Mouse (Mus musculus): ENCODE measurements at regions not wholly inside any gene's neighbourhood (a gene's known extent, or its start where the extent isn't known, plus 50 kb on each side); places are given as distances from the start of the nearest gene placed in this dataset.
A peak's percentile ranks its signal among the peaks of the same experiment; 100 is the strongest.
"Not testable (repeated sequence)": the region's sequence is repeated elsewhere in the genome, so short reads cannot be mapped to it uniquely, and the experiment has no call there.

DNA sequence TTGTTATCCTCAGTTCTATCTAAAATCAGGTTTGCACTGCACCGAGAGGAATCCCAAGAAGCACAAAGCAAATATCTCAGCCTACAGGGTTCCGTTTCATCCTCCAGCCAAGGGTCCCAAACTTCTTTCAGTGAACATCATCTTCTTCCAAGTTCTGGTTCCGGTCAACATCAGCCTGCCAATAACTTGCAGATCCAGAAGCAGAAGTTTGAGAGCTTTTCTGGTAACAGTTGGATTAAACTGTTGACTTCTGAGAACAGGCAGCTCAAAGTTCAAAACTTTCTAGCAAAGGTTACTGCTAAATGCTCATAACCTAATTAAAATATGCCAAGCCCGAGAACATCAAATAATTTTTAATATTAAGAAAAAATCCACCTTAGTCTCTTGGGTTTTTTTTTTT lies 237.0 kb upstream of the Gm37988 start:
- 87% methylated on average over 4 of the region's 4 CpGs for WGBS

DNA sequence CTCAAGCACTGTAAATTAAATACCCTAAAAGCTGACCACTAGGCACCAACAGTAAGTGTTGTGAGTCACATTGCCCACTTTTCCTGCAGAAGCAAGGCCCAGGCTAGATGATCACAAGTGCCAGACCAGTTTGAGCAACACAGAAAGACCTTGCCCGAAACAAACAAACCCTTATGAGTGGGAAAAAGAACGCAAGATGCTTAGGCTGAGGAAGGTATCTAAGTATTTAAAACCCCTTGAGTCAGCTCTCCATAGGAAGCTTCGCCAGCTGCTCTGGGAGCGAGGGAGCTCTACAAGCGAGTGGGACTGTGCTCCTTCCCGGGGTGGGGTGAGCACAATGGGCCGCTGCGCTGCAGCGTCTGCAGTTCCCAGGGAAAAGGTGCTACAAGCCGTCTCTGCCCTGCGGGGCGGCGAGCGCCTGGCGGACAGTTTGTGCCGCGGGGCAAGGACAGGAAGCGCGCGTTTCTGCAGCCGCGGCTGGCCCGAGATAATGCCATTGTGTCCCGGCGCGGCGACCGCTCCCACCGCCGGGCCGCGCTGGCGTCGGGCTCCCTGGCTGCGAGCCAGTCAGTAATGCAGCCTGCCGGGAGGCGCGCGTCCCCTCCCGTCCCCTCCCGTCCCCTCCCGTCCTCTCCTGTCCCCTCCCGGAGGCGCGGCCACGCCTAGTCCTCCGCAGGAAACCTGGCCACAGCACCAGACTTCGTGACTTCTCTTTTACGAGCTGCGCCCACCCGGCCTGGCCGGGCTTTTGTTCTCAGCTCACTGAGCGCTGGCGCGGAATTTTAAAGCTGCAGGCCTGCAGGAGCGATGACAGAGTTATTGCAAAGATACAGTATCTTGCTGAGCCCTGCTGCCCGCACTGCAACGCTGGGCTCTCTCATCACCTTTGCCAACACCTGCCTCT lies 236.1 kb upstream of the Gm37988 start:
- 1% methylated on average over 56 of the region's 58 CpGs for WGBS
- DNase-seq (ENCODE audit: low read depth, low spot score): peak; percentile 37

More for the DNA sequence above, 237.0 kb upstream of the Gm37988 start:
- DNase-seq (ENCODE audit: low read depth, low spot score): no peak

DNA sequence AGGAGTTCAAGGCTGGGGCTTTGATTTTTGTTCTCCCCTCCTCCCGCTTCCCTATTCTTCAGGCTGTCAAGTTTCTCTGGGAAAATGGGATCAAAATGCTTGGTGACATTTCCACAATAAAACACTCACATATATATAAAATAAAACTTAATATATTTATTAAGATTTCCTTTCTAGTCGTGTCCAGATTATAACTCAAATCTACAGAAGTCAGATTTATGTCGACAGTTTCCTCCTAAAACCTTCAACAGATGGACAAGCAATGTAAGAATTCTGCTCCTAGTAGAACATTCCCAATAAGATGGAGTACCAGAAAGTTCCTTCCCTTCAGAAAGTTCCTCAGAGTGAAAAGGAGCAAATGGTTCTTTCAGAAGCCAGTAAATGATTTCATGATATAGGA lies 235.4 kb upstream of the Gm37988 start:
- DNase-seq (ENCODE audit: low read depth, low spot score): no peak
- 75% methylated on average over 3 of the region's 3 CpGs for WGBS

DNA sequence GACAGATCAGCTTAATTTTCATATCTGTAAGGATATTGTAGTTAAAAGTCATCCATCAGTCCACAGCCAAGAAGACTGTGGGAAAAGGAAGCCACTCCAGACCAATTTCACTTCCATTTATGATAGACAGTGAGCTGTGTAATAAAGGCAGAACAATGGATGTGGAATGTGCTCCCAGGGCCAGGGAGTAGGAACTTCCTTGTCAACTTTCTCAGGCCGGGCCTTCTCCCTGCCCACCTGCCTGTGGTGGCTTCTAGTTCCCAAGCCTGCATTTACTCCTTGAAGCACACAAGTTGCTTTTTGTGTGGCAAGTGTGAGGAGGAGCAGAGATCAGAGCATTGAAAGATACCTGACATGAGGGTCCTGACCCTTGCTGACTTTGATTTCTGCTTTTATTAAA lies 233.6 kb upstream of the Gm37988 start:
- DNase-seq (ENCODE audit: low read depth, low spot score): no peak
- 12% methylated on average over 1 of the region's 1 CpGs for WGBS

DNA sequence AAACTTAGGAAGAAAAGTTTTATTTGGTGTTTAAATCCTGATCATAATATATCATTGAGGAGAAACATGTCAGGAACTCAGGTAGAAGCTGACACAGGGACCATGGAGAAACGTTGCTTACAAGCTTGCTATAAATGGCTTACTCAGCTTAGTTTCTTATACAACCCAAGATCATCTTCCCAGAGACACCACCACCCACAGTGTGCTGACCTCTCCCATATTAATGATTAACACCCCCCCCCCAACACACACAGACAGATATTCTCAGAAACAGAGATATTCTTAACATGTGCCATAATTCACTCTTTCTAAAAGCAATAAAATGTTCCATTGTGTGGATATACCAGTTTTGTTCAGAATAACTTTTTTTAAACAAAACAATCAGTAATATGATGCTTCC lies 230.7 kb upstream of the Gm37988 start:
- no peak for DNase-seq (ENCODE audit: low read depth, low spot score)
- 13% methylated on average over 1 of the region's 1 CpGs for WGBS

- DNase-seq (ENCODE audit: low read depth, low spot score): no peak
These were observed 225.2 kb upstream of the Gm37988 start for GRCm38 (mm10) chr1:4582534-4582933.

DNA sequence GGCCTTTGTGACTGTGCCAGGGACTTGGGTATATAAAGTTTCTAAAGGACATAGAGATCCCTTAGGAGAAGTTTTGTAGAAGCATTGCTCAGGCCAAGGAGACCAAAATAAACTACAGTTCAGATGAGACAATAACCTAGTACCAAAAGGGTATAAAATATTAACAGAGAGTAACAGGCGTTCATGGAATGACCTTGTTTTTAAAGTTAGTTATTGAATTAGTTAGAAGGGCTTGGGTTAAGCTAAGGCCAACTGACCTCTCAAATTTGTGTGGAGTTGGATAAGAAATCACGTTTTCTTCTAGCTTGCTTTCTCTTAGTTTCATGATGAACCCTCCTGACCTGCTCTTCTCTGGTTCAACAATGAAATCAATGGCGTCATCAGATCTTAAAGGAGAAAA lies 209.8 kb upstream of the Gm37988 start:
- no peak for DNase-seq (ENCODE audit: low read depth, low spot score)
- 81% methylated on average over 3 of the region's 3 CpGs for WGBS

- WGBS: 29% methylated on average over 3 of the region's 3 CpGs
- no peak for DNase-seq (ENCODE audit: low read depth, low spot score)
These were observed 209.3 kb upstream of the Gm37988 start for GRCm38 (mm10) chr1:4598425-4598824.

GRCm38 (mm10) chr1:4602386-4602785 lies 205.3 kb upstream of the Gm37988 start:
- WGBS: 67% methylated on average over 3 of the region's 3 CpGs
- DNase-seq (ENCODE audit: low read depth, low spot score): no peak

DNA sequence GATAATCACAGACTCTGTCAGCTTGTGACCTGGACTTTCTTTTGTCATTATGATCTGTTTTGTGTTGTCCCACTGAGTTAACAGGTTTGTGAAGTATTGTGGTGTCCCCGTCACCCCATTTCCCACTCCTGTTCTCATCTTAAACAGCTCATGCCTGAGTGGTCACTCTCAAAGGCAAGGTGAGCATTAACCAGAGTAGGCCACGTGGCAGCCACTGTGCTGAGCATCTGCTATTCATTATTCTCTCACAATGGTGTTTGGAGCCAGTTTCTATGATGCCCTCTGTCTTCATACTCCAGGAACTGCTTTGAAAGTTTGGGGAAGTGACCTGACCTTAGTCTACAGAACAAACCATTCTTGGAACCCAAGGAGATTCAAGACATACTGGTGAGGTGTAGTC lies 198.9 kb upstream of the Gm37988 start:
- 65% methylated on average over 2 of the region's 2 CpGs for WGBS
- DNase-seq (ENCODE audit: low read depth, low spot score): no peak

DNA sequence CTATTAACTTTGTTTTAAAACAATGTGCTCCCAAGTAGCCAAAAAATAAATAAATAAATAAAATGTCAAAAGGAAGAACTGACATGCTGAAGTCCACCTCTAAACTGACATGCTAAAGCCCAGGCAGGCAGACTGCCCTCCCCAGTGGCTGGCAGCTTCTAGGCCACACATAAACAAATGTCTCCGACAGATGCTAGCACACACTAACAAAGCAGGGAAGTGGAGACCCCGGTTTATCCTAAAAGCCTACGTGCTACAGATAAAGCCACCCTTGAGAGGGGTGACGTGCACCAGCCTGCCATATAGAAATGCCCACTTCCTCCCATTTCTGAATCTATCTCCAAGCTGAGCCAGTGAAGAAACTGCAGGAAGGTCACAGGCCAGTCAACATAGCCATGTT lies 194.4 kb upstream of the Gm37988 start:
- 62% methylated on average over 4 of the region's 4 CpGs for WGBS
- no peak for DNase-seq (ENCODE audit: low read depth, low spot score)

GRCm38 (mm10) chr1:4615286-4615685 lies 192.4 kb upstream of the Gm37988 start:
- 93% methylated on average over 1 of the region's 1 CpGs for WGBS
- no peak for DNase-seq (ENCODE audit: low read depth, low spot score)

DNA sequence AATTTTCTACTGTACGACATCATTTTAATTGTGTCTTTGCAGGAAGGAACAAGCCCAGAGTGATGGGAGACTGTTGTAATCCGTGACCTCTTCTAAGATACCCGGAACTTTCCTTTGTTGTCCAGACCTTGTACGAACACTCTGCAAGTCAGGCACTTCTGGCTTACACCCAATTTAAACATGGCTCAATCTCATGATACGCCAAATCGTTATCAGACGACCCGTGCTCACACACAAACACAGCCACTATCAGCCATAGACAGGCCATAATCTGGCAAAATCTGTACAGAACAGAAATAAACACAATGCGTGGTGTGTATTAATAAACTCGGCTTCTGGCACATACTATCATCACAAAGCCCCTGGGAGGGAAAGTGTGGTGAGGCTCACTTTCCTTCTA lies 190.2 kb upstream of the Gm37988 start:
- DNase-seq (ENCODE audit: low read depth, low spot score): no peak

DNA sequence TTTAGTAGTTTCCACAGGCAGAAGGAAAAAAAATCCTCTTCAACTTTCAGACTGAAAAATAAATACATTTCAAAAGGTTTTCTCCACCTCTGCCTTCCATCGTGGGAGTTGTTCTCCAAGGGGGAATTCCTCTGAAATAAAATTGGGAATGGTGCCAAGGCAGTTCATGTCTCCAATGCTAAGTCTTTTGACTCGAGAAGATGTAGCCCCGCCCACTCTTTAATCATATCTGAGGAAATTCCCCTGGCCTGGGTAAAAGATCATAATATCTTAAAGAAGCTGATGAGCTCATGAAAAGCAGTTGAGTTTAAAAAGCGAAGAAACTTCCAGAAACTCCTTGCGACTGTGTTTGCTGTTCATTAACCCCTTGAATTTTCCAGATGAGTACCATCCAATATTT lies 185.3 kb upstream of the Gm37988 start:
- WGBS: 33% methylated on average over 5 of the region's 5 CpGs
- no peak for DNase-seq (ENCODE audit: low read depth, low spot score)

More for the DNA sequence above, 190.2 kb upstream of the Gm37988 start:
- 20% methylated on average over 10 of the region's 10 CpGs for WGBS

DNA sequence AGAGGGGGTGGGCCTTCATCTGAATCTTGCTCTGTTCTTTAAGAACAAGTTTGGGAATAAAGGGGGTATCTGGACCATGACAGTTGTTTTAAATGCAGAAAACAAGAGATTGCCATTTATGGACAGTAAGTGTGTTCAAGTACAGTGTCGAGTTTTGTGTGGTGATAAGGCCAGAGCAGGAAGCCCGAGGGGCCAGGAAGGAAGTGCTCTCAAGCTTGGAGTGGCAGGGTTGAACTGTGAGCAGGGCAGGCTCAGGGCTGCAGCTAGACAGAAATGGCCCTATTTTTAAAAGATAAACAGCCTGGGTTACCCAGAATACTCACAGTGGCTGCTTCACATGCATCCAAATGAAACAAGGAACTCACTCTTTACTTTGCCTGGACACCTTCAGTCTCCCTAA lies 184.4 kb upstream of the Gm37988 start:
- DNase-seq (ENCODE audit: low read depth, low spot score): no peak
- 21% methylated on average over 2 of the region's 2 CpGs for WGBS

DNA sequence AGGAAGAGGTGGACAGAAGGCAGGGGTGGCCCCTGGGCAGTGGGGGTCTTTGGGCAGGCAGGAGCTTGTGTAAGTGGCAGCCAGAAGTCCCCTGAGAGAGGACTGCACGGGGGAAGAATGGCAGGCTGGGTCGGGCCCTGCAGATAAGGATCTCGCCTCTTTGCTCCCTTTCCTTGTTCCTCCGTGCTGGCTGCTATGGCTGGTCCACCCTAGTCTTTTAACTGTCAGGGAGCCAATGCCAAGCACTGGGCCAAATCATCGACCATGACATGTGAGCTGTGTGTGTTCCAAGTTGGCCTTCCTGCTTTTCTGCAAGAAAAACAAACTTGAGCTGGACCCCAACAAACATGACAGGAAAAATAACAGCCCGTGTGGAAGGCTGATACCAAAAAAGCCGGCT lies 153.8 kb upstream of the Gm37988 start:
- 32% methylated on average over 7 of the region's 7 CpGs for WGBS
- DNase-seq (ENCODE audit: low read depth, low spot score): no peak

- no peak for DNase-seq (ENCODE audit: low read depth, low spot score)
These were observed 152.4 kb upstream of the Gm37988 start for GRCm38 (mm10) chr1:4655252-4655651.

DNA sequence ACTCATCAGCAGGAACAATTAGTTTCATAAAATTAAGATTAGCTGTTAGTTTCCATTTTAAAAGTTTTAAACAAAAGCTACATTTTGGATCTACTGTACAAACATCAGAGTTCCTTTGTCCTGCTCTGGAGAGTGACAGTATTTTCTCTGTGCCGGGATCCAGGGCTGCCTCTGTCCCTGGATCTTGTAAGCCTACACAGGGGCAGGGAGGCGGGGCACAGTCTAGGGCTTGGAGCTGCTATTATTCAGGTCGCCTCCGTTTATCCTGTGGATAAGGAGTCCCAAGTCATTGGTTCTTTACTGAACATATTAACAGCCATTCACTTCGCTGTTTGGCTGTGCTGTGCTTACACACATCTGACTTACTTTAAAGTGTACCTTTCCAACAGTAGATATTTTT lies 150.8 kb upstream of the Gm37988 start:
- WGBS: 49% methylated on average over 5 of the region's 5 CpGs
- no peak for DNase-seq (ENCODE audit: low read depth, low spot score)

GRCm38 (mm10) chr1:4660081-4660480 lies 147.6 kb upstream of the Gm37988 start:
- 68% methylated on average over 7 of the region's 7 CpGs for WGBS
- DNase-seq (ENCODE audit: low read depth, low spot score): not testable (repeated sequence)

DNA sequence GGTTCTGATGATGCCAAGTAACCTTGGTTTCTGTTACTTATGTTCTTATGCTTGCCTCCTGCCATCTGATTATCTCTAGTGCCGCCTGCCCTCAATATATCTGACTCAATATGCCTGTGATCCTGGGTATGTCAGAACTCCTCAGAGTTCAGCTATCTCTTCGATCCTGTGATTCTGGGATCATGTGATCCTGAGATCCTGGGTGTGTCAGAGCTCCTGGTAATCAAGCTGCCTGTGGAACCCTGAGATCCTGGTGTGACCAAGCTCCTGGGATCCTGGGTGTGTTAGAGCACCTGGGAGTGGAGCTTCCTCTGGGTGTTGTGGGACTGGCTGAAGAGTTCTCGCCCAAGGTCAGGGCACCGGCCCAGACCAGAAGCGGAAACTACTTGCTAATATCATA lies 147.1 kb upstream of the Gm37988 start:
- WGBS: 88% methylated on average over 5 of the region's 5 CpGs
- DNase-seq (ENCODE audit: low read depth, low spot score): not testable (repeated sequence)

GRCm38 (mm10) chr1:4661761-4662160 lies 145.9 kb upstream of the Gm37988 start:
- DNase-seq (ENCODE audit: low read depth, low spot score): no peak
- WGBS: 80% methylated on average over 1 of the region's 1 CpGs

DNA sequence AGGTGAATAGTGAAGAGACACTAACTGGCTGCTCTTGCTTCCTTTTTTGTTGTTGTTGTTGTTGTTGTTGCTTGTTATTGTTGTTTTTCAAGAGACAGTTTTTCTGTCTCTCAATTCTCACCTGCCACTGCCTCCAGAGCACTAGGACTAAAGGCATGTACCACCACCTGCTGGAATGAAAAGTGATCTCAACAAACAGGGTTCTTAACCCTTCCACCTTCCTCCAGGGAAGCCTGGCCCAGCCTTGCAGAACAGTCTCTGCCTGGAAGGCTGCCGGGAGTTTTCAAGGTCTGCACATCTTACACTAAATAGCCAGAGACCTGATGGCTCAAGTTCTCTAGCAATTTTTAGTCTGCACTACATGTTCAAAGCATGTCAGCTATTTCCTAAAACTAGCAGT lies 138.0 kb upstream of the Gm37988 start:
- DNase-seq (ENCODE audit: low read depth, low spot score): no peak
- 50% methylated on average over 1 of the region's 1 CpGs for WGBS
